Mouse (Mus musculus) CH12.LX (cell line): Measurements from ENCODE around the gene Actr1a. TPM values are rescaled to one million over a fixed set of nuclear protein-coding genes. Genes with fewer than 3 reads are reported as not detected.

Source experiments
- DNase-seq: peaks from one replicate; pipeline ENCODE4 v3.0.0-alpha.2; 2013; ENCODE audit errors: extremely low read depth
- H3K27ac ChIP-seq: 2 replicates; pipeline ENCODE4 v1.5.1; 2012; ENCODE audit warnings: low read depth, mild to moderate bottlenecking, control low read depth, moderate library complexity; ENCODE audit not compliant: insufficient read depth
- H3K27me3 ChIP-seq: replicated peaks from 2 replicates; pipeline ENCODE3; 2012; ENCODE audit warnings: inconsistent platforms
- H3K36me3 ChIP-seq, 2 experiments: replicated peaks in 1 of 2; 2 replicates each; pipeline versions ENCODE3 to v1.6.1; 2012; ENCODE audit warnings: inconsistent platforms in 1 of 2, low read length in 1 of 2, mild to moderate bottlenecking in 1 of 2, mixed read lengths in 1 of 2, moderate library complexity in 1 of 2; ENCODE audit not compliant: control insufficient read depth in 1 of 2, insufficient read depth in 1 of 2
- H3K4me1 ChIP-seq, 2 experiments: 2 replicates each; pipeline ENCODE4 v1.6.1; 2012; ENCODE audit warnings: inconsistent platforms in 1 of 2, moderate library complexity in 1 of 2; ENCODE audit not compliant: insufficient read depth in 2 of 2, control insufficient read depth in 1 of 2
- H3K4me2 ChIP-seq: 2 replicates; pipeline ENCODE4 v1.6.1; 2012; ENCODE audit warnings: low read depth, mild to moderate bottlenecking, control low read depth; ENCODE audit not compliant: poor library complexity, insufficient read depth, severe bottlenecking
- H3K4me3 ChIP-seq, 3 experiments: fragments of 150-350 bp in 1 of 3; sonication (generic) in 1 of 3; replicated peaks in 1 of 3; 2 replicates each; pipeline versions ENCODE3 to v1.5.1; 2011 to 2012; ENCODE audit warnings: low read depth in 2 of 3, low read length in 2 of 3, mild to moderate bottlenecking in 2 of 3, moderate library complexity in 2 of 3, control low read depth in 1 of 3, improper control_type of control experiment in 1 of 3, inconsistent platforms in 1 of 3, mixed read lengths in 1 of 3; ENCODE audit not compliant: poor library complexity in 1 of 3
- H3K79me2 ChIP-seq: replicated peaks from 2 replicates; pipeline ENCODE4 v1.6.1; 2012; ENCODE audit warnings: mild to moderate bottlenecking, moderate library complexity; ENCODE audit not compliant: control insufficient read depth, poor library complexity, insufficient read depth, severe bottlenecking; ENCODE audit errors: extremely low read depth
- H3K9ac ChIP-seq: 2 replicates; pipeline ENCODE4 v1.6.1; 2012; ENCODE audit warnings: low read depth, mild to moderate bottlenecking, control low read depth, moderate library complexity; ENCODE audit not compliant: insufficient read depth
- H3K9me3 ChIP-seq: replicated peaks from 2 replicates; pipeline ENCODE3; 2012; ENCODE audit warnings: low read length, inconsistent platforms, mixed read lengths
- BHLHE40 ChIP-seq: IDR thresholded peaks from 2 replicates; pipeline ENCODE4 v1.6.1; 2011; ENCODE audit warnings: mild to moderate bottlenecking, low read depth, low read length, improper control_type of control experiment
- E2F4 ChIP-seq: IDR thresholded peaks from 2 replicates; pipeline ENCODE4 v1.6.1; 2011; ENCODE audit warnings: low read depth, low read length, improper control_type of control experiment; ENCODE audit not compliant: insufficient replicate concordance
- ELF1 ChIP-seq: IDR thresholded peaks from 2 replicates; pipeline ENCODE4 v1.6.1; 2014; ENCODE audit warnings: low read depth, mild to moderate bottlenecking, inconsistent platforms, low read length, improper control_type of control experiment
- ETS1 ChIP-seq: conservative IDR thresholded peaks from 2 replicates; pipeline ENCODE4 v1.6.1; 2012; ENCODE audit warnings: low read depth, mild to moderate bottlenecking, inconsistent platforms, low read length, improper control_type of control experiment, moderate library complexity
- GABPA ChIP-seq: IDR thresholded peaks from 2 replicates; pipeline ENCODE4 v1.6.1; 2012; ENCODE audit warnings: low read depth, low read length, improper control_type of control experiment, inconsistent platforms; ENCODE audit not compliant: insufficient replicate concordance
- JUND ChIP-seq: conservative IDR thresholded peaks from 2 replicates; pipeline ENCODE4 v1.6.1; 2011; ENCODE audit warnings: low read depth, low read length, improper control_type of control experiment
- MAFK ChIP-seq: IDR thresholded peaks from 2 replicates; pipeline ENCODE4 v1.6.1; 2011; ENCODE audit warnings: low read length, improper control_type of control experiment; ENCODE audit not compliant: insufficient replicate concordance
- MAX ChIP-seq: IDR thresholded peaks from 2 replicates; pipeline ENCODE4 v1.6.1; 2011; ENCODE audit warnings: low read length, improper control_type of control experiment
- MAZ ChIP-seq: IDR thresholded peaks from 2 replicates; pipeline ENCODE4 v1.6.1; 2012; ENCODE audit warnings: low read depth, mild to moderate bottlenecking, inconsistent platforms, low read length, improper control_type of control experiment, moderate library complexity
- MEF2A ChIP-seq: IDR thresholded peaks from 2 replicates; pipeline ENCODE4 v1.6.1; 2014; ENCODE audit warnings: low read depth, mild to moderate bottlenecking, inconsistent platforms, low read length, improper control_type of control experiment, borderline replicate concordance
- MXI1 ChIP-seq: IDR thresholded peaks from 2 replicates; pipeline ENCODE4 v1.6.1; 2011; ENCODE audit warnings: mild to moderate bottlenecking, low read depth, low read length, improper control_type of control experiment
- MYC ChIP-seq: IDR thresholded peaks from 2 replicates; pipeline ENCODE4 v1.6.1; 2011; ENCODE audit warnings: low read depth, mild to moderate bottlenecking, improper control_type of control experiment, low read length
- NRF1 ChIP-seq: IDR thresholded peaks from 2 replicates; pipeline ENCODE4 v1.6.1; 2014; ENCODE audit warnings: low read depth, mild to moderate bottlenecking, inconsistent platforms, low read length, improper control_type of control experiment, moderate library complexity
- PAX5 ChIP-seq: IDR thresholded peaks from 2 replicates; pipeline ENCODE4 v1.6.1; 2012; ENCODE audit warnings: low read length, inconsistent platforms, mixed read lengths
- POLR2AphosphoS2 ChIP-seq: IDR thresholded peaks from 2 replicates; pipeline ENCODE4 v1.6.1; 2011; ENCODE audit warnings: low read depth, low read length, improper control_type of control experiment
- RAD21 ChIP-seq: IDR thresholded peaks from 2 replicates; pipeline ENCODE4 v1.6.1; 2011; ENCODE audit warnings: low read depth, mild to moderate bottlenecking, low read length, improper control_type of control experiment, moderate library complexity
- USF1 ChIP-seq: IDR thresholded peaks from 2 replicates; pipeline ENCODE4 v1.6.1; 2014; ENCODE audit warnings: low read depth, mild to moderate bottlenecking, inconsistent platforms, low read length, improper control_type of control experiment
- ZMIZ1 ChIP-seq: IDR thresholded peaks from 2 replicates; pipeline ENCODE4 v1.6.1; 2012; ENCODE audit warnings: low read depth, mild to moderate bottlenecking, inconsistent platforms, low read length, improper control_type of control experiment
- ZNF384 ChIP-seq: IDR thresholded peaks from 2 replicates; pipeline ENCODE4 v1.6.1; 2012; ENCODE audit warnings: low read depth, low read length, improper control_type of control experiment, inconsistent platforms
- dilution Hi-C: fragments of 300-500 bp; cut with MboI; formaldehyde crosslinking; loops from 2 replicates; pipeline ENCODE4 v1.14.3; 2020; ENCODE audit warnings: low sequenced_read_pairs; ENCODE audit not compliant: extremely low pct_unique_long_range_greater_than_20kb, extremely low pct_ligation_motif_present
- in situ Hi-C: fragments of 300-500 bp; cut with MboI; formaldehyde crosslinking; loops from 3 replicates; pipeline ENCODE4 v1.14.3; 2019; ENCODE audit warnings: low sequenced_read_pairs, low pct_ligation_motif_present, low pct_unique_long_range_greater_than_20kb, mixed read lengths
- polyA plus RNA-seq: library from polyadenylated mRNA; unstranded; fragments of >175 nt; gene quantifications from 2 replicates; pipeline ENCODE4 v1.2.1, GENCODE M21; 2012; ENCODE audit warnings: low read depth; ENCODE audit not compliant: insufficient read length
- total RNA-seq, 2 experiments: library from RNA; depleted of rRNA; stranded (reverse); fragments of 300-350 nt in 1 of 2; fragments of >200 nt in 1 of 2; gene quantifications; 2 replicates each; pipeline ENCODE4 v1.2.3; 2012 to 2014

The Actr1a gene
- total and polyA plus RNA-seq, 3 experiments, result 69.4 to 88.4 (median 75.7) TPM

DNA sequence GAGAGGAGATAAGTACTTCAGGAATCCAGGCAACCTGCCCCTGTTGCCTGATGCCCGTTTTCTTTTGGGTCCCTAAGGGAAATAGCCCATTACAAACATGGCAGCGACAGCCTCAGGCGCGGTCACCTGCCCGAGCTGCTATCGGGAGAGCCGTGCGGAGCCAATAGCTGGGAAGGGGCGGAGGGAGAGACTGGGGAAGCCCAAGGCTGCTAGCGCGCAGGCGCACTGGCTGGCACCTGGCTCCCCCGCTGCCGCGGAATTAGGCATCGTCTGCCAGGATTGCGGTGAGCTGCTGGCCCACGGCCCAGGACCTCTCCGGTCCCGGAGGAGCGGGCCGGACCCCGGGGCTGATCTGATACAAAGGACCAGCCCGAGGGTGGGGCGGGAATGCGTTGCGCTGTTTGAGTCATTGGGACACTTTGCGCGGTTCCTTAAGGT lies 38.8 kb downstream of the Actr1a start (continued):
- TF ChIP-seq MAX (peak; percentile 46; the same call in 1 of the 2 replicates), MXI1 (no peak; the same call in 1 of the 2 replicates), POLR2AphosphoS2 (no peak), NRF1 (peak; percentile 93), MAFK (no peak), PAX5 (no peak), ZNF384 (no peak), RAD21 (no peak), JUND (no peak), MAZ (peak; percentile 66; the same call in 1 of the 2 replicates), BHLHE40 (peak; percentile 85)
- TF ChIP-seq, all 38 proteins: peak for 18

DNA sequence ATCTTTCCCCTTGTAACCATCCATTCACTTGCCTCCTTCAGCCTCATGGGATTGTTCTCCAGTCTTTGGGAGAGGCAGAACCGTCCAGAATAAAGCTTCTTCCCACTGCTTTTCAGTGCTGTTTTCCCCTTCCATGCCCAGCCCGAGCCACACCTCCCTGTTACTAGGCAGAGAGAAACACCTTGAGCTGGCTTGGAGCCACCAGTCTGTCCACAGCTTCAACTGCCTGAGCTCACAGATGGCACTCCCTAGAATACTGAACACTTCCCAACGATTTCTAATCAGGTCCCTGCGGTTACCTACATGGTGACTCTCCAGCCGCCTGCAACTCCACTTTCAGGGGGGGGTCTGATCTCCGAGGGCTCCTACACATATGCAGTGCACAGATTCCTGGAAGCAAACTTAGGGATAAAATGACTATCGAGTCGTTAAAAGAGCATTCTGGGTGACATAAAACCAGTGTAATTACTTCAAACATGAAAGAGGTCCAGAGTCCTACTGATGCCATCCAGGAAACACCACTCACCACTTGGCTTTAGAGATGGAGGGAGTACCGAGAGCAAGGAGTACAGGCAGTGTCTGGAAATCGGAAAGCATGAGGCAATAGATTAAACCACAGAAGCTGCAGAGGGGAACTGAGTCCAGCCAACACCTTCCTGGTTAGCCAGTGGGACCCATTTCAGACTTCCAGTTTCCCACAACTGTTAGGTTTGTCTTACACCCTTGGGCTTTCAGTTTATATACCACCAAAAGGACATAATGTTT lies 45.2 kb downstream of the Actr1a start, which contains the start of gene 2310034G01Rik:
TSS of gene 2310034G01Rik (minus strand) at position 135 of the 765 bp plus-strand sequence.
- peaks cover 0 to 2% of the 10 kb centered on the region in 2 experiments for H3K36me3 ChIP-seq
- TF ChIP-seq ETS1 (no peak), BHLHE40 (no peak), MEF2A (no peak), E2F4 (no peak), GABPA (no peak), ELF1 (no peak), PAX5 (no peak), USF1 (no peak), ZMIZ1 (no peak), MYC (no peak)
- H3K4me2 ChIP-seq, result peak within 1 kb of the TSS; percentile 95
- H3K4me3 ChIP-seq, result peak within 1 kb of the TSS; percentile 53 to 84 (median 82)
- H3K27ac ChIP-seq, result no peak within 1 kb of the TSS
- peak within 1 kb of the TSS; percentile 82 for H3K9ac ChIP-seq
- no peaks in the 10 kb centered on the region for H3K27me3 ChIP-seq
- H3K9me3 ChIP-seq, result no peaks in the 10 kb centered on the region
- no peaks in the 10 kb centered on the region for H3K79me2 ChIP-seq
- peaks cover 2 to 10% of the 10 kb centered on the region in 2 experiments; a peak in 3 of 4 replicates for H3K4me1 ChIP-seq
- DNase-seq, result no peak
- in situ Hi-C loops, result no loop called here
- dilution Hi-C loops, result no loop called here
